Mouse (Mus musculus): Measurements from ENCODE around the gene Hpn. TPM values are rescaled to one million over a fixed set of nuclear protein-coding genes. Genes with fewer than 3 reads are reported as not detected.

Gene Hpn
- total and polyA plus RNA-seq, 3 experiments: 0.87 TPM; not detected in 2

- Histone ChIP-seq H3K27me3 (ENCODE audit: insufficient read depth, low read length) (no peaks in the 10 kb centered on the region), H3K9me3 (replicated peaks) (peaks cover 19% of the 10 kb centered on the region), H3K4me1 (ENCODE audit: insufficient read depth, low read depth, low read length) (no peaks in the 10 kb centered on the region), H3K4me3 (ENCODE audit: low read depth, low read length) (no peak overlapping the region), H3K36me3 (replicated peaks) (no peaks in the 10 kb centered on the region)
- TF ChIP-seq GATA1 (IDR thresholded peaks at IDR 0.05; ENCODE audit: borderline replicate concordance, low read length): no peak
- no peak for TF ChIP-seq GATA2 (IDR thresholded peaks at IDR 0.05; ENCODE audit: borderline replicate concordance, low read depth, low read length)
- TF ChIP-seq POLR2AphosphoS5 (IDR thresholded peaks at IDR 0.05; ENCODE audit: insufficient replicate concordance, low read depth, low read length): no peak
- no peak for TF ChIP-seq TAL1 (conservative IDR thresholded peaks at IDR 0.05; ENCODE audit: low read depth, low read length)
- TF ChIP-seq CTCF (IDR thresholded peaks at IDR 0.05; ENCODE audit: low read depth, low read length): no peak
- ATAC-seq (ENCODE audit: extremely low read depth, insufficient number of reproducible peaks, low FRiP score, poor library complexity, severe bottlenecking): no peak
- DNase-seq (ENCODE audit: low spot score): no peak
Observed at GRCm38 (mm10) chr7:31088206-31088605, 26.9 kb downstream of the Hpn start.

- H3K4me1 ChIP-seq (ENCODE audit: insufficient read depth, low read depth, low read length): no peaks in the 10 kb centered on the region
- H3K9me3 ChIP-seq (replicated peaks): peaks cover 20% of the 10 kb centered on the region
- no peaks in the 10 kb centered on the region for H3K36me3 ChIP-seq (replicated peaks)
- TF ChIP-seq GATA2 (IDR thresholded peaks at IDR 0.05; ENCODE audit: borderline replicate concordance, low read depth, low read length) (no peak), POLR2AphosphoS5 (IDR thresholded peaks at IDR 0.05; ENCODE audit: insufficient replicate concordance, low read depth, low read length) (no peak)
- no peak overlapping the region for H3K4me3 ChIP-seq (ENCODE audit: low read depth, low read length)
- ATAC-seq (ENCODE audit: extremely low read depth, insufficient number of reproducible peaks, low FRiP score, poor library complexity, severe bottlenecking) (no peak), DNase-seq (ENCODE audit: low spot score) (no peak)
- no peaks in the 10 kb centered on the region; the same call in 1 of the 2 replicates for H3K27me3 ChIP-seq (ENCODE audit: insufficient read depth, low read length)
Observed at GRCm38 (mm10) chr7:31087262-31087661, 27.8 kb downstream of the Hpn start.

- no peak for ATAC-seq (ENCODE audit: extremely low read depth, insufficient number of reproducible peaks, low FRiP score, poor library complexity, severe bottlenecking)
- DNase-seq (ENCODE audit: low spot score): no peak
- no peaks in the 10 kb centered on the region for H3K36me3 ChIP-seq (replicated peaks)
- H3K4me1 ChIP-seq (ENCODE audit: insufficient read depth, low read depth, low read length): no peaks in the 10 kb centered on the region
- H3K9me3 ChIP-seq (replicated peaks): peaks cover 20% of the 10 kb centered on the region
- TF ChIP-seq GATA1 (IDR thresholded peaks at IDR 0.05; ENCODE audit: borderline replicate concordance, low read length) (no peak), POLR2AphosphoS5 (IDR thresholded peaks at IDR 0.05; ENCODE audit: insufficient replicate concordance, low read depth, low read length) (no peak), GATA2 (IDR thresholded peaks at IDR 0.05; ENCODE audit: borderline replicate concordance, low read depth, low read length) (no peak), TAL1 (conservative IDR thresholded peaks at IDR 0.05; ENCODE audit: low read depth, low read length) (no peak), CTCF (IDR thresholded peaks at IDR 0.05; ENCODE audit: low read depth, low read length) (no peak)
- H3K4me3 ChIP-seq (ENCODE audit: low read depth, low read length): no peak overlapping the region
- H3K27me3 ChIP-seq (ENCODE audit: insufficient read depth, low read length): no peaks in the 10 kb centered on the region; the same call in 1 of the 2 replicates
Observed at GRCm38 (mm10) chr7:31086175-31086755, 28.8 kb downstream of the Hpn start.

GRCm38 (mm10) chr7:31085171-31085570 lies 29.9 kb downstream of the Hpn start:
- TF ChIP-seq POLR2AphosphoS5 (IDR thresholded peaks at IDR 0.05; ENCODE audit: insufficient replicate concordance, low read depth, low read length): no peak
- TF ChIP-seq TAL1 (conservative IDR thresholded peaks at IDR 0.05; ENCODE audit: low read depth, low read length): no peak
- no peak for TF ChIP-seq CTCF (IDR thresholded peaks at IDR 0.05; ENCODE audit: low read depth, low read length)
- TF ChIP-seq GATA1 (IDR thresholded peaks at IDR 0.05; ENCODE audit: borderline replicate concordance, low read length): no peak
- no peak for TF ChIP-seq GATA2 (IDR thresholded peaks at IDR 0.05; ENCODE audit: borderline replicate concordance, low read depth, low read length)
- no peak overlapping the region for H3K4me3 ChIP-seq (ENCODE audit: low read depth, low read length)
- ATAC-seq (ENCODE audit: extremely low read depth, insufficient number of reproducible peaks, low FRiP score, poor library complexity, severe bottlenecking) (no peak), DNase-seq (ENCODE audit: low spot score) (no peak)
- no peaks in the 10 kb centered on the region; the same call in 1 of the 2 replicates for H3K27me3 ChIP-seq (ENCODE audit: insufficient read depth, low read length)
- peaks cover 23% of the 10 kb centered on the region for H3K9me3 ChIP-seq (replicated peaks)
- no peaks in the 10 kb centered on the region for H3K36me3 ChIP-seq (replicated peaks)
- no peaks in the 10 kb centered on the region for H3K4me1 ChIP-seq (ENCODE audit: insufficient read depth, low read depth, low read length)

- TF ChIP-seq GATA1 (IDR thresholded peaks at IDR 0.05; ENCODE audit: borderline replicate concordance, low read length) (no peak), GATA2 (IDR thresholded peaks at IDR 0.05; ENCODE audit: borderline replicate concordance, low read depth, low read length) (no peak), CTCF (IDR thresholded peaks at IDR 0.05; ENCODE audit: low read depth, low read length) (no peak), TAL1 (conservative IDR thresholded peaks at IDR 0.05; ENCODE audit: low read depth, low read length) (no peak), POLR2AphosphoS5 (IDR thresholded peaks at IDR 0.05; ENCODE audit: insufficient replicate concordance, low read depth, low read length) (no peak)
- ATAC-seq (ENCODE audit: extremely low read depth, insufficient number of reproducible peaks, low FRiP score, poor library complexity, severe bottlenecking) (no peak), DNase-seq (ENCODE audit: low spot score) (no peak)
- H3K4me1 ChIP-seq (ENCODE audit: insufficient read depth, low read depth, low read length): no peaks in the 10 kb centered on the region
- peaks cover 24% of the 10 kb centered on the region for H3K9me3 ChIP-seq (replicated peaks)
- H3K27me3 ChIP-seq (ENCODE audit: insufficient read depth, low read length): no peaks in the 10 kb centered on the region; the same call in 1 of the 2 replicates
- H3K4me3 ChIP-seq (ENCODE audit: low read depth, low read length): no peak overlapping the region
- H3K36me3 ChIP-seq (replicated peaks): no peaks in the 10 kb centered on the region
Observed at GRCm38 (mm10) chr7:31084140-31084539, 30.9 kb downstream of the Hpn start.

GRCm38 (mm10) chr7:31082831-31083588 lies 32.1 kb downstream of the Hpn start:
- DNase-seq (ENCODE audit: low spot score) (no peak), ATAC-seq (ENCODE audit: extremely low read depth, insufficient number of reproducible peaks, low FRiP score, poor library complexity, severe bottlenecking) (no peak)
- TF ChIP-seq TAL1 (conservative IDR thresholded peaks at IDR 0.05; ENCODE audit: low read depth, low read length) (no peak), GATA2 (IDR thresholded peaks at IDR 0.05; ENCODE audit: borderline replicate concordance, low read depth, low read length) (no peak), GATA1 (IDR thresholded peaks at IDR 0.05; ENCODE audit: borderline replicate concordance, low read length) (no peak), POLR2AphosphoS5 (IDR thresholded peaks at IDR 0.05; ENCODE audit: insufficient replicate concordance, low read depth, low read length) (no peak), CTCF (IDR thresholded peaks at IDR 0.05; ENCODE audit: low read depth, low read length) (no peak)
- Histone ChIP-seq H3K36me3 (replicated peaks) (no peaks in the 10 kb centered on the region), H3K9me3 (replicated peaks) (peaks cover 19% of the 10 kb centered on the region), H3K27me3 (ENCODE audit: insufficient read depth, low read length) (no peaks in the 10 kb centered on the region; the same call in 1 of the 2 replicates), H3K4me3 (ENCODE audit: low read depth, low read length) (no peak overlapping the region), H3K4me1 (ENCODE audit: insufficient read depth, low read depth, low read length) (no peaks in the 10 kb centered on the region)

All from G1E (cell line).